Mouse (Mus musculus) liver, embryonic 15.5 days (tissue): Measurements from ENCODE around the gene Prkcg. TPM values are rescaled to one million over a fixed set of nuclear protein-coding genes. Genes with fewer than 3 reads are reported as not detected.
A peak's percentile ranks its signal among the peaks of the same experiment; 100 is the strongest.

Source experiments
- ATAC-seq: fragments of 200-750 bp; cut with Nextera tagmentation; 2 replicates; pipeline ENCODE4 v1.8.0; 2017; ENCODE audit warnings: moderate number of reproducible peaks, mild to moderate bottlenecking, moderate library complexity; ENCODE audit not compliant: insufficient read depth
- H3K27ac ChIP-seq: fragments of 300-500 bp; sonication (generic); replicated peaks from 2 replicates; pipeline ENCODE4 v1.5.1; 2015; ENCODE audit warnings: mild to moderate bottlenecking, inconsistent platforms
- H3K27me3 ChIP-seq: fragments of 300-500 bp; sonication (generic); 2 replicates; pipeline ENCODE4 v1.6.1; 2015; ENCODE audit warnings: mild to moderate bottlenecking, inconsistent platforms
- H3K36me3 ChIP-seq: fragments of 300-500 bp; sonication (generic); replicated peaks from 2 replicates; pipeline ENCODE4 v1.6.1; 2015; ENCODE audit warnings: moderate library complexity, mild to moderate bottlenecking, inconsistent platforms
- H3K4me1 ChIP-seq: fragments of 300-500 bp; sonication (generic); replicated peaks from 2 replicates; pipeline ENCODE4 v1.6.1; 2015; ENCODE audit warnings: inconsistent platforms
- H3K4me2 ChIP-seq: fragments of 300-500 bp; sonication (generic); 2 replicates; pipeline ENCODE4 v1.6.1; 2015; ENCODE audit warnings: moderate library complexity, mild to moderate bottlenecking, inconsistent platforms
- H3K4me3 ChIP-seq: fragments of 300-500 bp; sonication (generic); replicated peaks from 2 replicates; pipeline ENCODE4 v1.5.1; 2015; ENCODE audit warnings: mild to moderate bottlenecking, inconsistent platforms
- H3K9ac ChIP-seq: fragments of 300-500 bp; sonication (generic); 2 replicates; pipeline ENCODE4 v1.6.1; 2015; ENCODE audit warnings: moderate library complexity, mild to moderate bottlenecking, inconsistent platforms
- H3K9me3 ChIP-seq: fragments of 300-500 bp; sonication (generic); replicated peaks from 2 replicates; pipeline ENCODE4 v1.6.1; 2016; ENCODE audit warnings: inconsistent platforms
- WGBS: fragments of 180-500 bp; shearing (Covaris S2); methylation state at CpG from one replicate; pipeline ENCODE4 v1.1.7; 2015; ENCODE audit warnings: mixed read lengths; ENCODE audit not compliant: insufficient replicate concordance; 5-methylcytosine and 5-hydroxymethylcytosine counted together
- polyA plus RNA-seq: library from polyadenylated mRNA; unstranded; fragments of >200 nt; fragmentation: Nextera tagmentation; extraction: Ambion mirVana; gene quantifications from 2 replicates; pipeline ENCODE4 v1.2.1, GENCODE M21; 2015

Prkcg gene
- polyA plus RNA-seq, 1 experiment from 2014 or later = not detected

GRCm38 (mm10) chr7:3302556-3303275 is 13.7 kb downstream of the Prkcg start:
- H3K4me2 ChIP-seq = peak overlapping the region; percentile 59
- H3K27me3 ChIP-seq = peaks cover 61% of the 10 kb centered on the region
- peak overlapping the region; percentile 23 for H3K4me3 ChIP-seq
- ATAC-seq = no peak
- 1% methylated on average over 16 of the region's 16 CpGs for WGBS
- no peak overlapping the region for H3K27ac ChIP-seq
- H3K9me3 ChIP-seq = no peaks in the 10 kb centered on the region
- peaks cover 9% of the 10 kb centered on the region; the same call in 1 of the 2 replicates for H3K36me3 ChIP-seq
- H3K4me1 ChIP-seq = peaks cover 23% of the 10 kb centered on the region
- H3K9ac ChIP-seq = no peak overlapping the region

- Histone ChIP-seq H3K4me3 (peak overlapping the region; percentile 23), H3K36me3 (0 out of 2 replicates have a peak, but pooled peaks cover 8% of the 10 kb centered on the region), H3K27me3 (peaks cover 62% of the 10 kb centered on the region), H3K4me2 (peak overlapping the region; percentile 59), H3K4me1 (peaks cover 21% of the 10 kb centered on the region), H3K9ac (no peak overlapping the region), H3K9me3 (no peaks in the 10 kb centered on the region), H3K27ac (no peak overlapping the region)
- under 1% methylated on average over 27 of the region's 29 CpGs for WGBS
- ATAC-seq = no peak
Measured at GRCm38 (mm10) chr7:3303276-3303781, 14.3 kb downstream of the Prkcg start.

- Histone ChIP-seq H3K4me1 (peaks cover 19% of the 10 kb centered on the region), H3K9me3 (no peaks in the 10 kb centered on the region), H3K4me2 (peak overlapping the region; percentile 59), H3K27me3 (peaks cover 67% of the 10 kb centered on the region), H3K36me3 (0 out of 2 replicates have a peak, but pooled peaks cover 8% of the 10 kb centered on the region), H3K9ac (no peak overlapping the region), H3K4me3 (peak overlapping the region; percentile 23), H3K27ac (no peak overlapping the region)
- no peak for ATAC-seq
- 6% methylated on average over 12 of the region's 12 CpGs for WGBS
Measured at GRCm38 (mm10) chr7:3303789-3304188, 14.8 kb downstream of the Prkcg start.

- Histone ChIP-seq H3K4me2 (no peak overlapping the region), H3K27me3 (peaks cover 67% of the 10 kb centered on the region)
- ATAC-seq = no peak
Measured at GRCm38 (mm10) chr7:3304298-3304697, 15.3 kb downstream of the Prkcg start.

GRCm38 (mm10) chr7:3306400-3306799 is 17.4 kb downstream of the Prkcg start:
- H3K9me3 ChIP-seq = no peaks in the 10 kb centered on the region
- 47% methylated on average over 3 of the region's 3 CpGs for WGBS
- H3K27me3 ChIP-seq = peaks cover 58% of the 10 kb centered on the region
- no peak overlapping the region for H3K9ac ChIP-seq
- H3K4me1 ChIP-seq = peaks cover 16% of the 10 kb centered on the region
- no peak for ATAC-seq
- no peaks in the 10 kb centered on the region for H3K36me3 ChIP-seq
- no peak overlapping the region for H3K4me3 ChIP-seq
- H3K4me2 ChIP-seq = no peak overlapping the region
- H3K27ac ChIP-seq = no peak overlapping the region

More at GRCm38 (mm10) chr7:3304298-3304697, 15.3 kb downstream of the Prkcg start:
- Histone ChIP-seq H3K36me3 (0 out of 2 replicates have a peak, but pooled peaks cover 6% of the 10 kb centered on the region), H3K4me1 (peaks cover 19% of the 10 kb centered on the region), H3K9ac (no peak overlapping the region), H3K27ac (no peak overlapping the region), H3K4me3 (no peak overlapping the region), H3K9me3 (no peaks in the 10 kb centered on the region)
- 5% methylated on average over 10 of the region's 10 CpGs for WGBS

- WGBS = 29% methylated on average over 4 of the region's 4 CpGs
- Histone ChIP-seq H3K4me2 (no peak overlapping the region), H3K9ac (no peak overlapping the region), H3K4me3 (no peak overlapping the region), H3K9me3 (no peaks in the 10 kb centered on the region), H3K4me1 (peaks cover 2% of the 10 kb centered on the region; the same call in 1 of the 2 replicates), H3K27me3 (peaks cover 36% of the 10 kb centered on the region), H3K36me3 (no peaks in the 10 kb centered on the region), H3K27ac (no peak overlapping the region)
- ATAC-seq = no peak
Measured at GRCm38 (mm10) chr7:3308646-3309045, 19.7 kb downstream of the Prkcg start.

- no peak overlapping the region for H3K27ac ChIP-seq
- no peaks in the 10 kb centered on the region for H3K36me3 ChIP-seq
- no peak overlapping the region for H3K4me2 ChIP-seq
- ATAC-seq = no peak
- H3K9ac ChIP-seq = no peak overlapping the region
- no peaks in the 10 kb centered on the region for H3K9me3 ChIP-seq
- no peak overlapping the region for H3K4me3 ChIP-seq
- WGBS = 70% methylated on average over 7 of the region's 7 CpGs
- H3K27me3 ChIP-seq = peaks cover 20% of the 10 kb centered on the region
- H3K4me1 ChIP-seq = no peaks in the 10 kb centered on the region
Measured at GRCm38 (mm10) chr7:3310233-3310632, 21.3 kb downstream of the Prkcg start.

GRCm38 (mm10) chr7:3313571-3313970 is 24.6 kb downstream of the Prkcg start:
- no peak overlapping the region for H3K27ac ChIP-seq
- no peaks in the 10 kb centered on the region for H3K36me3 ChIP-seq
- peaks cover 2% of the 10 kb centered on the region; the same call in 1 of the 2 replicates for H3K27me3 ChIP-seq
- no peak overlapping the region for H3K4me3 ChIP-seq
- no peak overlapping the region for H3K4me2 ChIP-seq
- no peak overlapping the region for H3K9ac ChIP-seq
- H3K9me3 ChIP-seq = no peaks in the 10 kb centered on the region
- ATAC-seq = no peak
- no peaks in the 10 kb centered on the region for H3K4me1 ChIP-seq
- WGBS = 65% methylated on average over 8 of the region's 8 CpGs

GRCm38 (mm10) chr7:3314121-3314520 is 25.1 kb downstream of the Prkcg start:
- no peak for ATAC-seq
- no peaks in the 10 kb centered on the region for H3K27me3 ChIP-seq
- 52% methylated on average over 5 of the region's 5 CpGs for WGBS

GRCm38 (mm10) chr7:3317704-3318103 is 28.7 kb downstream of the Prkcg start:
- Histone ChIP-seq H3K9ac (no peak overlapping the region), H3K4me2 (no peak overlapping the region), H3K27ac (no peak overlapping the region), H3K9me3 (no peaks in the 10 kb centered on the region), H3K4me1 (no peaks in the 10 kb centered on the region), H3K27me3 (no peaks in the 10 kb centered on the region), H3K36me3 (no peaks in the 10 kb centered on the region), H3K4me3 (no peak overlapping the region)
- 43% methylated on average over 4 of the region's 4 CpGs for WGBS
- ATAC-seq = no peak

More at GRCm38 (mm10) chr7:3314121-3314520, 25.1 kb downstream of the Prkcg start:
- no peaks in the 10 kb centered on the region for H3K36me3 ChIP-seq
- no peaks in the 10 kb centered on the region for H3K4me1 ChIP-seq
- H3K27ac ChIP-seq = no peak overlapping the region
- H3K4me2 ChIP-seq = no peak overlapping the region
- H3K4me3 ChIP-seq = no peak overlapping the region
- H3K9me3 ChIP-seq = no peaks in the 10 kb centered on the region
- no peak overlapping the region for H3K9ac ChIP-seq

- ATAC-seq = no peak
- H3K4me2 ChIP-seq = no peak overlapping the region
Measured at GRCm38 (mm10) chr7:3320856-3321255, 31.9 kb downstream of the Prkcg start.

More at GRCm38 (mm10) chr7:3320856-3321255, 31.9 kb downstream of the Prkcg start:
- Histone ChIP-seq H3K4me3 (no peak overlapping the region), H3K27me3 (no peaks in the 10 kb centered on the region), H3K27ac (no peak overlapping the region), H3K4me1 (no peaks in the 10 kb centered on the region), H3K36me3 (no peaks in the 10 kb centered on the region), H3K9ac (no peak overlapping the region), H3K9me3 (no peaks in the 10 kb centered on the region)
- WGBS = 38% methylated on average over 3 of the region's 3 CpGs
